Mouse (Mus musculus): ENCODE results near the gene Apoc3.

Apoc3 gene

GRCm38 (mm10) chr9:46192642-46193041 lies 42.8 kb downstream of the Apoc3 start:
- DNase-seq (ENCODE audit: low spot score), result no peak

- DNase-seq (ENCODE audit: low spot score), result peak; percentile 77
Observed at GRCm38 (mm10) chr9:46191644-46192043, 43.8 kb downstream of the Apoc3 start.

GRCm38 (mm10) chr9:46191234-46191633 lies 44.2 kb downstream of the Apoc3 start:
- DNase-seq (ENCODE audit: low spot score), result no peak

GRCm38 (mm10) chr9:46189381-46189780 lies 46.1 kb downstream of the Apoc3 start:
- no peak for DNase-seq (ENCODE audit: low spot score)

GRCm38 (mm10) chr9:46188956-46189355 lies 46.5 kb downstream of the Apoc3 start:
- no peak for DNase-seq (ENCODE audit: low spot score)

GRCm38 (mm10) chr9:46188370-46188769 lies 47.1 kb downstream of the Apoc3 start:
- no peak for DNase-seq (ENCODE audit: low spot score)

GRCm38 (mm10) chr9:46186387-46186786 lies 49.0 kb downstream of the Apoc3 start:
- DNase-seq (ENCODE audit: low spot score), result no peak

- DNase-seq (ENCODE audit: low spot score), result peak; percentile 48
Observed at GRCm38 (mm10) chr9:46185191-46185590, 50.2 kb downstream of the Apoc3 start.

- DNase-seq (ENCODE audit: low spot score), result no peak
Observed at GRCm38 (mm10) chr9:46184542-46184941, 50.9 kb downstream of the Apoc3 start.
